Mouse (Mus musculus) left cerebral cortex, adult 9 months (tissue): ENCODE results near the gene Gm11027.
A peak's percentile ranks its signal among the peaks of the same experiment; 100 is the strongest.

Source experiments
- DNase-seq, 2 experiments: peaks; one replicate each; pipeline ENCODE4 v3.0.0; 2022; ENCODE audit warnings: low spot score in 2 of 2

Gm11027 gene

DNA sequence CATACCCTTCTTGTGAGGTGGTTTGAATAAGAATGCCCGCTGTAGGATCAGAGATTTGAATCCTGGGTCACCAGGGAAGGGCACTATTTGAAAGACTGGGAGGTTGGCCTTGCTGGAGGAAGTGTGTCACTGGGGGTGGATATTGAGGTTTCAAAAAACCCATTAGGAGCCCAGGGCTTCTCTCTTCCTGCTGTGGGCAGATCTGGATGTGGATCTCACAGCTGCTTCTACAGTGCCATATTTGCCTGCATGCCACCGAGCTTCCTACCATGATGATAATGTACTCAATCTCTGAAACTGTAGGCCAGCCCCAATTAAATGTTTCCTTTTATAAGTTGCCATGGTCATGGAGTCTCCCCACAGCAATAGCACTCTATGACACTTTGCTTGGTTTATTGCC, 4.0 kb downstream of the Gm11027 start:
- no peak for DNase-seq

DNA sequence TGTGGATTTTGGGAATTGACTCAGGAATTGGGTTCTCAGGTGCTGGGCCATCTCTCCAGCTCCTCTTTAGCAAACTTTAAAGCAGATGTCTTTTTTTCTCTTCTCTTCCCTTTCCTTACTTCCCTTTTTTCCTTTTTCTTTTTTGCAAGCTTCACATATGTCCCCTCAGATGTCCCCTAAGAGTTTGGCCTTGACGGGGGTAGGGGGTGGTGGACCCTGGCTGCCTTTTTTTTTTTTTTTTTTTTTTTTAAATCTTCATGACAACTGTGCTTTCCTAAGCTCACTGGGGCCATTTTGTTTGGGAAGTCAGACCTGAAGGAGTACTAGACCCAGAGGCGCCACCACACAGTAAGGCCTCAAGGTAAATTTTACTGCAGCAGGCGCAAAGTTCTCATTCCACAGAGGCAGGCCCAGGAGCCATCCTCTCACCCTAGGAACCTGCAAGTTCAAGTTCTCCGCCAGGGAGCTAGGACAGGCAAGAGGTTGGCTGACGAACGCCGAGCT, 5.0 kb downstream of the Gm11027 start:
- no peak for DNase-seq

DNA sequence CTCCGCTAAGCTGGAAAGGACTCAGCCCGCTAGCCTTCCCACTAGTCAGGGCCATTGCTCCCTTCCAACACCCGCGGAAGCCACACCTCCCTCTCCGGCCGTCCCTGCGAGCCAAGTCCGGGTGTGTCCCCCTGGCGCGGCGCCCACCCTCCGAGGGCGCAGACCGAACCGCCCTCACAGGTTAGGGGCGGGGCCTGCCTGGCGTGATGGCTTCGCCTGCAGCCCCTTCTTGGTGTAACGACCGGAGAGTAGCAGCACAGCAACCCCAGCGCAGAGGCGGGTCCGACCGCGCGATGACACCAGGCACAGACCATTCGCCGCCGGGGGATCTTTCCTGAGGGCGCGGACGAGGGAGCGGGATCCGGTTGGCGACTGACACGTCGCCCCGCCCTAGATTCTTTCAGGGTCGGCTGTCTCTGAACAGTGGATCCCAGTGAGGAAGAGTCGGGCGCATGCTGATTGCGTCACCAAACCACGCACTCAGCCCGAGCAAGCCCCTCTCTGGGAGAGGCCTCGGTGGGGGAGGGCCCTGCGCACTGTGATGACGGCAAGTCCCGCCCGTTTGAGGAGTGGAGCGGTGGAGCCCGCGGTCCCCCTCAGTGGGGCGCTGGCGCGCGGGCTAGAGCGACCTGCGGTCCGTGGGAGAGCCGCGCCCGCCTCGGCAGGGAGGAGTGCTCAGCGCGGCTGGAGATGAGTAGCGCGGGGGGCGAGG, 5.6 kb downstream of the Gm11027 start, which contains the start of gene Esyt2:
Gene Esyt2, plus strand, starts transcription at position 544 of the 712 bp plus-strand sequence.
- DNase-seq: peak; percentile 97 to 100

DNA sequence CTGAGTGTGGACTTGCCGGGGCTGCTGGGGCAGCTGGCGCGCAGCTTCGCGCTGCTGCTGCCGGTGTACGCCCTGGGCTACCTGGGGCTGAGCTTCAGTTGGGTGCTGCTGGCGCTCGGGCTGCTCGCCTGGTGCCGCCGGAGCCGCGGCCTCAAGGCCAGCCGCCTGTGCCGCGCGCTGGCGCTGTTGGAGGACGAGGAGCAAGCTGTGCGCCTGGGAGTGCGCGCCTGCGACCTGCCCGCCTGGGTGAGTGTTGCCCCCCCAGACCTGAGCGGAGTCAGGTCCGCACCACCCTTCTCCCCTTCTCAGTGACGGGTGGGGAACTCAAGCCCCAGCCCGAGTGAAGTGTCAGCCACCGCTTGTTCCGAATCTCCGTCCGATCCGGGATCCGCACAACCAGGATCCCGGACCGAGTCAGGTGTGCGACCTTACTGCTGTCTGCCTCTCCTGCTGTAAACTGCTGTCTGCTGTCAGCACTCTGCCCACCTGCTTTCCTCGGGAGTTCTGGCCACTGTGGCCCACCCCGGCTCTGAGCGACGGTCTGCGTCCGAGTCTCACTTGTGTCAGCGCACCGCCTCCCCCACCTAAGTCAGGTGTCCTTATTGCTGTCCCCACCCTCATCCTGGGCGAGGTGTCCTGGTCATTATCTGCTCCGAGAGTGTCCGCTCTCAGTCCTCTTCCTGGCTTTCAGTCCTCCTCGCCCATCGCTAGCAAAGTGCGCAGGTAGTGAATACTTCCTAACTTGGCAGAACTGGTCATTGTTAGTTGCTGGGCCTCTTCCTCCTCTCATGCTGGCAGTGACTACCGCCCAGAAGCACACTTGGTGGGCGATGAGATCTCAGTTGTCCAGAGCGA, 6.5 kb downstream of the Gm11027 start:
- DNase-seq: peak in 1 of 2 experiments; percentile 20

DNA sequence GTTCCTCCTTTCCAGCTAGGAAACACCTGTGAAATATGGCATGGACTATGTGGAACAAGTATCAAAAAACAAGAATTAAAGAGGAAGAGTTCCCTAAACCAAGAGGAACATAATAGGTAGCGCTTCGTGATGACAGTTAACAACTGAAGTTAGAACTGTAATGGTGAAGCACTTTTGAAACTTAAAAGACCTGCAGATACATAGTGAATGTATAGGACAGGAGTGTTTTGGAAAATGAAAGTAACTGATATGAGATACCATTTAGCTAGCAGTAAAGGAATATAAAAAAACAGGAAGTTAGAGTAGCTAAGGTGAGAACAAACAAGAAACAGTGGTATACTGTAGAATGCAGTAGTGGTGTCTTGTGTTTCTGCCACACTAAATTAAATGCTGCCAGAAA, 7.7 kb downstream of the Gm11027 start:
- DNase-seq: no peak

DNA sequence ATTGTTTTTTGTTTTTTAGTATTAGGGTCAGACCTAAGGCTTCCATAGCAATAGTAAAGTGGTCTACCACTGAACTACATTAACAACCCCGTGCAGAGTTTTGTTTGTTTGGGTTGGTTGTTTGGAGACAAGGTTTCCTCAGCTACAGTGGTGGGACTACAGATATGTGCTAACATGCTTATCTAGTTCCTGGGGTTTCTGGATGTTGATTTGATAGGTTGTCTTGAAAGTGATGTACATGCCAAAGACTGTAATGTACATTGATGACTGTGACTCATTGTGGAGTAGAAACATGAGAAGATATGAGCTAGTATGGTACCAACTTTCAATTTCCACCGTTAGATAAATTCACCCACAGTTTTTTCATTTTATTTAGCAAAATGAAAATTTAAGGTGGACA, 8.3 kb downstream of the Gm11027 start:
- no peak for DNase-seq

DNA sequence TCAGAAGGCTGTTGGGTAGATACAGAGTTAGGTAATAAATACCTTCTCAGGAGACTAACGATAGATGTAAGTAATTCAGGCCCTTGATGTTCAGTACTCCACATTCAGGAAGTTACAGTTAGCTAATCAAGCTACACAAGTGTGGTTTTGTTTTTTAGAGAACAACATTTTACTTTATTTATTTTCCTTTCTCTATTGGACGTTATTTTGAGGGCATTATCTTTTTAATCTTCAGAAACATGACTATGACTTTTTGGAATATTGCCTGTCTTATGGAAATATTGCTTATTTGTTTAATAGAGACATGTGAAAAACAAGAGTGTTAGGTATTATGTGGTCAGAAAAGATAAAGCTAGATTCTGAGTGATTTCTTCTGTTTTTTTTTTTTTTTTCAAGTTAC, 18.0 kb downstream of the Gm11027 start:
- DNase-seq: no peak

DNA sequence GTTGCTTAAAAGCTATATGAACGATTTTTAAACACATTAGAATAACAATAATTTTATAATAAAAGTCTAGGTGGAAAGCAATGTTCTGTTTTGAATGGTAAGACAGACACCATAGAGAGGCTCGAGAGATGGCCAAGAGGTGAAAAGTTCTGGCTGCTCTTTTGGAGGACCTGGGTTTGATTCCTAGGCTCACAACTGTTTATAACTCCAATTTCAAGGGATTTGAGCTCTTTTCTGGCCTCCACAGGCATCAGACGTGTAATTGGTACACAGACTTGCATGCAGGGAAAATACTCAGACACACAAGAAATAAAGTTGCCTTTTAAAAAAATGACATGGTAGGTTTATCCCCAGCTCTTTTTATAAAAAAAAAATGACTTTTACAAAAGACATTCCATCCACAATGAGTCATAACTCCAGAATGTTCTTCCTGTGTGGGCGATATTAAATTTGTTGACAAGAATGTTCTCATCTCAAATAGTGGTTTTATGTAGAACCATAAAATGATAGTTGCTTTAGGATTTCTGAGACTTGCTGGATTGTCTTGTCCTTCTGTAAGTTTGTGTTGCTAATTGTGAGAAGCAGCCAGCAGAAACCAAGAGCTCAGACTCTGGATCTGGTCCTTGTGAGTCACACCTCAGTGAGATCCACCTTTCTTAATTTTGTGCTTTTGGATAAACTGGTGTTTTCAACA, 18.6 kb downstream of the Gm11027 start:
- DNase-seq: peak; percentile 13 to 29

DNA sequence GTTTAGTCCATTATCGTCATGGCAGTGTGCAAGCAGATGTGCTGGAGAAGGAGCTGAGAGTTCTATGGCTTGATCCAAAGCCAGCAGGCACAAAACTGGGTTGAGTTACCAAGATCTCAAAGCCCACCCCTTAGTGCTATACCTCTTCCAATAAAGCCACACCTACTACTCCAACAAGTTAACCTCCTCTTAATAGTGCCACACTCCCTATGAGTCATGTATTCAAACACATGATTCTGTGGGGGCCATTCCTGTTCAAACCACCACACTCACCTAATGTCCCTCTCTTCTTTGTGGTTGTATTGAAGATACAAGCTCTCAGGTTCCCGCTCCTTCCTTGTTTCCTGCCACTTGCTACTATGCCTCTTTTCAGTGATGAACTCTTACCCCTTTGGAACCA, 24.7 kb downstream of the Gm11027 start:
- no peak for DNase-seq

DNA sequence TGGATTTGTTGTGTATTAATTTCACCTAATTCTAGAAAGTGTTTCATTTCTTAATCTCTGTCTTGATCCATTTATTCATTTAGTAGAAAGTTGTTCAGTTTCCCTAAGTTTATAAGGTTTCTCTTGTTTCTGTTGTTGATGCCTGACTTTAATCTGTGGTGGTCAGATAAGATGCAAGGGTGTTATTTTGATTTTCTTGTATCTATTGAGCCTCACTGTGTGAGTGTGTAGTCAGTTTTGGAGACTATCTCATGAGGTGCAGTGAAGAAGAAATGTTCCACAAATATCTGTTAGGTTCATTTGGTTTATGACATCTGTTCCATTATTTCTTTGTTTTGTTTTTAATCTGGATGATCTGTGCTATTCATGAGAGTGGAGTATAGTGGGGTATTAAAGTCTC, 27.0 kb downstream of the Gm11027 start:
- no peak for DNase-seq

DNA sequence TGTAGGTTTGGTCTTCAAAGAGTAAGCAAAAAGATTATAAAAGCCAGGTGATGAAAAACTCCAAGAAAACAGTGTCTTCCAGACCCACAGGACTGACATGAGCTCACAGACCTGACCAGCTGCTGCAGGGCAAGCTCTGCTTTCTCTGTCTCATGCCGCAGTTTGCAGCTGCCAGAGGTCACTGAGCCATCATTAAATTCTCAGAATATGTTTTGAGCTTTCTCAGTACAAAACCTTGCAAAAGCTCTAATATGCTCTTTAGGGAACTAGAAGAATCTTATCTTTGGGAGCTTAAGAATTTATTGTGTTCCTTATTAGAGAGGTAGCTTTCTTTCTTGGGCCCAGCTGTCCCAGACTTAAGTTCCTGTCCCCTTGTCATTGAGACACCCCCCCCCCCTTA, 30.9 kb downstream of the Gm11027 start:
- no peak for DNase-seq

DNA sequence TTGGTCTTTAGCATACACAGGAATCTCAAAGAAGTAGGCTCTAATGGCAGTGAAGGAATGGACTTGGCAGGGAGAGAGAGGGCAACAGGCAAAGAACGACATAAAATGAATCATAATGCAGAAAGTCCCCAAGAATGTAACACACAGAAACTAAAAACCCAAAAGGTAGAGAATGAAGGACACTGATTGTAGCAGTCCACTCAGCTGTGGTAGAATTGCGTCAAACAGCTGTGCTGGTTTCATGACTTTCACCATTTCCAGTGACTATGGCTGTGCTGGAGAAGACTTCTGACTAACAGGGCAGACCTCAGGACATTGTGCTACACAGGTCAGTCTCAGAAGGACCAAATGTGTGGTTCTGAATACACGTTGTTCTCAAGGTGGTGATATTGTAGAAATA, 32.7 kb downstream of the Gm11027 start:
- no peak for DNase-seq

DNA sequence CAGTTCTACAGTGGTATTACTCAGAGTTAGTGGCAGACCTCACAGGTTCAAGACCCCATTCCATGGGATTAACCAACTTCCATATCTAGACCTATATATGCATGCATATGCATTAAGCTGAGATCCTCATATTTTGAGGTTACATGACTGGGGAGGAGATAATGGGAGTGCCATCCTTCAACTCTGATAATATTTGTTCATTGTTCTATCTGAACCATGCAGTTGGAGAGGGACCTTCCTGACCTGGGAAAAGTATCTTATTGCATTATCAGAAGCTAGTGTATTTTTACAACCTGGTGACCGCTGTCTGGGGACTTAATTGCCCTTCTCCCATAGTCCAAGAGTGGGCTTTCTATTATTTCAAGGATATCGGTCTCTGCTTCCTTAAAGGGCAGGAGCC, 33.4 kb downstream of the Gm11027 start:
- no peak for DNase-seq

DNA sequence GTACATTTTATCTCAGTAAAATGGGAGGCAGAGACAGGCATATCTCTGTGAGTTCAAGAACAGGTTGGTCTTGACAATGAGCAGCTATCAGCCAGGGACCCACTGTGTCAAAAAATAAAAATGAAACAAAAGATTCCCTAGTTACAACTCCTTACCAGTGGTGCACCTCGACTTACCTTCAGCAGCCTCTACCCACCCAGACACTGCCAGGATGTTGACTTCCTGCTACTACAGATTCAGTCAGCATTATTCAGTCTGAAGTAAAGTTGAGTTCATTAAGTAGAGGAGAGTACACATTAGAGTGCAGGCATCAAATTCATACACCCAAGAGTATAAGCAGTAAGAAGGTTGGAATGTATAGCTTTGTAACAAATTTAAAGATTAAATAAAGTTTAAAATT, 38.6 kb downstream of the Gm11027 start:
- DNase-seq: no peak

DNA sequence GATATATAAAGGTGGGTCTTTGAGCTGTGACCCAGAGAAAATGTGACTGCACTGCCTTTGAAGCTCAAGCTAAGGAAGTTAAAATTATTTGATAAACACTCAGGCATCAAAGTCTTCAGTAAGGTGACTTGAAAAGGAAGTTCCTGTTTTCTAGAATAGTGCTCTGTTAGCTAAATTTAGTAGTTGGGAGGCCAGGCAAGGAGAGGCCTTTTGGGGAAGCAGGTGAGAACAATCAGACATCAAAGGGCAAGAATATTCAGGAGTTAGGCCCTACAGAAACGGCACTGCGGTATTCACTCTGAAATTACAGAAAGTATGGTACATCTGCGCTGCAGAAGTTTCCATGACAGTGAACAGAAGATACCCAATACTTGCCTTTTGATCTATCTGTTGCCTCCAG, 40.3 kb downstream of the Gm11027 start:
- no peak for DNase-seq

DNA sequence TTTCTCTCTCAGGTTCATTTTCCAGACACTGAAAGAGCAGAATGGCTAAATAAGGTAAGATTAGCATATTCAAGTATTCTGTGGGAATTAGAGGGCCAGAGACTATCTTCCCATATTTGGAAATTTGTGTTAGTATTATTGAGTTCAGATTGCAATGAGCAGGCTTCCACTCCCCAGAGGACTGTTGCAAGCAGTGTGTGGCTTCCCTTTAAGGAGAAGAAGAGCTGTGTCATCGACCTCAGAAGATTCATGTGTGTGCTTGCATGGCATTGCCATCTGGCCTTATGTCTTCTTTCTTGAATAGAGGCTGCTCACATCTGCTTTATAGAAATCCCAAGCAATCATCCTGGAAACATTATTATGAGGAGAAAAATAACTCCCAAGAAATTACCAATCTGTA, 42.6 kb downstream of the Gm11027 start:
- DNase-seq: no peak
